Mouse (Mus musculus): ENCODE data around the gene Pram1.

The Pram1 gene

DNA sequence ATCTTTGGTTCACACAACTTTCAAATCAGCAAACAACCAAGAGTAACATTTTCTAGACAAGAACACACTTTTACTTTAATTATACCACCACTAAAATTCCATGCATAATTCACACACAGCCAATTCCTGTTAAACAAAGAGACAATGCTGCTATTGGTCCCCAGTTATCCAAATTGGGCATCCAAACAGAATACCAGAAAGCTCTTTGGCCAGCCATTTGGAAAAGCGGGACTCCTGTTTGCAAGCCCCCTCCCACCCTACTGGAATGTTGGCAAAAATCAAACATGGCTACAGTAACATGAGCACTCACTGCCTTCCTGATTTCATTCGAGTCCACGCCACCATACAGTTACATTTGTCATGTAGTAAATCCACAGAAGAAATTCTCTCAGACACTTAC is 31.8 kb downstream of the Pram1 start:
- no peak for DNase-seq (ENCODE audit: low spot score)

- no peak for DNase-seq (ENCODE audit: low spot score)
Observed at GRCm38 (mm10) chr17:33673837-33674236, 36.0 kb downstream of the Pram1 start.

GRCm38 (mm10) chr17:33675452-33675851 is 37.6 kb downstream of the Pram1 start:
- DNase-seq (ENCODE audit: low spot score): no peak

GRCm38 (mm10) chr17:33676086-33676485 is 38.2 kb downstream of the Pram1 start:
- no peak for DNase-seq (ENCODE audit: low spot score)

GRCm38 (mm10) chr17:33678771-33679170 is 40.9 kb downstream of the Pram1 start:
- no peak for DNase-seq (ENCODE audit: low spot score)

- DNase-seq (ENCODE audit: low spot score): no peak
Observed at GRCm38 (mm10) chr17:33681767-33682166, 43.9 kb downstream of the Pram1 start.

GRCm38 (mm10) chr17:33684671-33685231 is 46.9 kb downstream of the Pram1 start:
- DNase-seq (ENCODE audit: low spot score): peak; percentile 62

GRCm38 (mm10) chr17:33685249-33685653 is 47.4 kb downstream of the Pram1 start:
- DNase-seq (ENCODE audit: low spot score): peak; percentile 99

- DNase-seq (ENCODE audit: low spot score): no peak
Observed at GRCm38 (mm10) chr17:33686760-33687159, 48.9 kb downstream of the Pram1 start, which contains the start of gene Hnrnpm. Gene Hnrnpm (minus strand): TSS chr17:33686860.
